Mouse (Mus musculus) forebrain, postnatal 0 days (tissue): ENCODE measurements around the gene Nfib. TPM values are rescaled to one million over a fixed set of nuclear protein-coding genes. Genes with fewer than 3 reads are reported as not detected.
A peak's percentile ranks its signal among the peaks of the same experiment; 100 is the strongest.

ENCODE experiments used
- ATAC-seq: fragments of 200-750 bp; cut with Nextera tagmentation; 2 replicates; pipeline ENCODE4 v1.8.0; 2017; ENCODE audit warnings: mild to moderate bottlenecking, moderate library complexity
- DNase-seq: peaks from one replicate; pipeline ENCODE4 v3.0.0-alpha.2; 2015
- H3K27ac ChIP-seq: fragments of 300-500 bp; sonication (generic); 2 replicates; pipeline ENCODE4 v1.5.1; 2014; ENCODE audit warnings: low read depth, mild to moderate bottlenecking, antibody characterized with exemption, low read length, moderate library complexity, mixed read lengths
- H3K27me3 ChIP-seq: fragments of 300-500 bp; sonication (generic); 2 replicates; pipeline ENCODE4 v1.6.1; 2014; ENCODE audit warnings: mild to moderate bottlenecking, low read length, mixed read lengths; ENCODE audit not compliant: insufficient read depth
- H3K36me3 ChIP-seq: fragments of 300-500 bp; sonication (generic); 2 replicates; pipeline ENCODE4 v1.6.1; 2014; ENCODE audit warnings: mild to moderate bottlenecking, moderate library complexity; ENCODE audit not compliant: insufficient read depth
- H3K4me1 ChIP-seq: fragments of 300-500 bp; sonication (generic); 2 replicates; pipeline ENCODE4 v1.6.1; 2014; ENCODE audit warnings: antibody characterized with exemption; ENCODE audit not compliant: insufficient read depth
- H3K4me2 ChIP-seq: fragments of 300-500 bp; sonication (generic); 2 replicates; pipeline ENCODE4 v1.6.1; 2014; ENCODE audit warnings: low read depth, mild to moderate bottlenecking, moderate library complexity
- H3K4me3 ChIP-seq: fragments of 300-500 bp; sonication (generic); 2 replicates; pipeline ENCODE4 v1.5.1; 2014; ENCODE audit warnings: low read depth, low read length, mixed read lengths
- H3K9ac ChIP-seq: fragments of 300-500 bp; sonication (generic); 2 replicates; pipeline ENCODE4 v1.6.1; 2014; ENCODE audit warnings: mild to moderate bottlenecking
- H3K9me3 ChIP-seq: fragments of 300-500 bp; sonication (generic); 2 replicates; pipeline ENCODE4 v1.6.1; 2016; ENCODE audit warnings: low read length
- CTCF ChIP-seq: sonication (generic); IDR thresholded peaks from 2 replicates; pipeline ENCODE4 v1.5.1; 2016; ENCODE audit warnings: antibody characterized with exemption, control low read depth, low read depth
- WGBS: fragments of 180-500 bp; shearing (Covaris S2); extraction: QIAGEN DNeasy Blood & Tissue Kit; methylation state at CpG from one replicate; pipeline ENCODE4 v1.1.7; 2014; 5-methylcytosine and 5-hydroxymethylcytosine counted together
- polyA plus RNA-seq: library from polyadenylated mRNA; unstranded; fragments of >200 nt; fragmentation: Nextera tagmentation; extraction: Ambion mirVana; gene quantifications from 2 replicates; pipeline ENCODE4 v1.2.1, GENCODE M21; 2015
- total RNA-seq: library from RNA; depleted of rRNA; stranded (reverse); fragments of >200 nt; gene quantifications from 2 replicates; pipeline ENCODE4 v1.2.3, GENCODE M21; 2014

Nfib gene
- total and polyA plus RNA-seq, 2 experiments from 2014 or later = 69.0 to 135 TPM

DNA sequence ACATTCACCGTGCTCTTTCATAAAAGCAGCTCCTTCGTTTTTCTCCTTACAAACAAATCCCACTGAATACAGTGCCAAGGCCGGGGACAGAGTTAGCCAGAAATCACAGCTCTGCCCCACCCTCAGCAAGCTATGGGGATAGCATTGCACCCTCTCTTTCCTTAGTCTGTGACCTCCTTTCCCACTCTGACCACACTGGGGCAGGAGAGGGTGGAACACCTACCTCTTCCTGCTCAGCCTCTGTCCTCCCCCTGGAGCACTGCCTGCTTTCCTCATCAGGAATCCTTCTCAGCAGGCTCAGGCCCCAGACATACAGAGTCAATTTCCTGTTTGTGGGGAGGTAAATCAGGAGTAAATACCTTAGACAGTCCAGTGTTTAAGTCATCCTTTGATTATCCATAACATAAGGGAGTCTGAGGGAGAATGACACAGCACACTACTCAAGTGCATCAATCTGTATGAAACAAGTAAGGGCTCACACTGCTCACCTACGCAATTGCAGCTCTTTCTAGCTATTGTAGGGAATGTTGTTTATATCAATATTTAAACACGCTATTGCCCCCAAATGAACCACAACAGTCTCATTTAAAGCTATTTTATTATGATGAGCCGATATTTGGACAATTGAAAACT lies 41.7 kb downstream of the Nfib start:
- Histone ChIP-seq H3K4me2 (no peak overlapping the region), H3K9me3 (no peaks in the 10 kb centered on the region), H3K9ac (no peak overlapping the region), H3K4me3 (no peak overlapping the region), H3K36me3 (no peaks in the 10 kb centered on the region), H3K27me3 (no peaks in the 10 kb centered on the region), H3K4me1 (no peaks in the 10 kb centered on the region), H3K27ac (no peak overlapping the region)
- peak; percentile 35; the same call in 1 of the 2 replicates for TF ChIP-seq CTCF
- WGBS = 52% methylated on average over 6 of the region's 6 CpGs
- no peak for DNase-seq
- ATAC-seq = peak; percentile 47

DNA sequence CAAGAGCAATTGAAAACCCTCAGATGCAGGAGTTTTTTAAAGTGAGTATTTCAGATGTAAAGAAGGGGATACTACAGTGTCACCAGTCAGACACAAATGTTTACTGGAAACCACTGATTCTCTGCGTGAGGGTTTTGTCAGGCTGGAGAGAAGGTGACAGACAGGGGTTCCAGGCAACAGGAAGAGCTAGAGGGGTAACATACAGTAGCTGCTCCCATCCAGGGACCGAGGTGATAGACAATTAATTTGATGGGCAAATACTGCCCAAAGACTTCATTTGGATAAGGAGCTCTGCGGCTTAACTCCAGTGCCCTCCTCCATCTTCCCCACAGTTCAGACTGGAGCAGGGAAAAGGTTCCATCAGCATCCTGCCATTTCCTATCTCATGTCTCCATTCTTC lies 42.9 kb downstream of the Nfib start:
- Histone ChIP-seq H3K4me1 (no peaks in the 10 kb centered on the region), H3K9ac (no peak overlapping the region), H3K36me3 (no peaks in the 10 kb centered on the region), H3K4me2 (no peak overlapping the region), H3K27me3 (no peaks in the 10 kb centered on the region), H3K4me3 (no peak overlapping the region), H3K27ac (no peak overlapping the region), H3K9me3 (no peaks in the 10 kb centered on the region)
- 42% methylated on average over 3 of the region's 3 CpGs for WGBS
- TF ChIP-seq CTCF = no peak
- ATAC-seq (no peak), DNase-seq (no peak)

DNA sequence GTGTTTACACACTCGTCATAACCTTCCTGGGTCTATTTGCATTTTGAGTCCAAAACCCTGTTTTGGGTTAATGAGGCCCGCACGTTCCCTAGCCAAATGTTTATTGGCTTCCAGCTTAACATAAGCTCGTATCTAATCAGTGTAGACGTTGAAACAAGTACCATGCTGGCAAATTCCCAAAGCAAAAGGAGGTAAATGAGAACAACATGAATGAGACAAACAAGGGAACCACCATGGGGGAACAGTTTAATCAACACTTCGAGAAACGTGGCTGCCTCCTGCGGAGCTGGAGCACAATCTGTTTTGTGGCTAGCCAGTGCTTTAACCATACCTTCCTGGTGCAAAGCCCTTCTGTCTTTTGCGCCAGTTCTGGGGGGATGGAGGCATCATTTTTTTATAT lies 43.3 kb downstream of the Nfib start:
- H3K36me3 ChIP-seq = no peaks in the 10 kb centered on the region
- H3K4me2 ChIP-seq = no peak overlapping the region
- DNase-seq (peak; percentile 39), ATAC-seq (peak; percentile 58)
- no peaks in the 10 kb centered on the region for H3K27me3 ChIP-seq
- 12% methylated on average over 9 of the region's 9 CpGs for WGBS
- no peak overlapping the region for H3K4me3 ChIP-seq
- TF ChIP-seq CTCF = no peak
- H3K27ac ChIP-seq = no peak overlapping the region
- no peaks in the 10 kb centered on the region for H3K9me3 ChIP-seq
- H3K4me1 ChIP-seq = no peaks in the 10 kb centered on the region
- no peak overlapping the region for H3K9ac ChIP-seq

DNA sequence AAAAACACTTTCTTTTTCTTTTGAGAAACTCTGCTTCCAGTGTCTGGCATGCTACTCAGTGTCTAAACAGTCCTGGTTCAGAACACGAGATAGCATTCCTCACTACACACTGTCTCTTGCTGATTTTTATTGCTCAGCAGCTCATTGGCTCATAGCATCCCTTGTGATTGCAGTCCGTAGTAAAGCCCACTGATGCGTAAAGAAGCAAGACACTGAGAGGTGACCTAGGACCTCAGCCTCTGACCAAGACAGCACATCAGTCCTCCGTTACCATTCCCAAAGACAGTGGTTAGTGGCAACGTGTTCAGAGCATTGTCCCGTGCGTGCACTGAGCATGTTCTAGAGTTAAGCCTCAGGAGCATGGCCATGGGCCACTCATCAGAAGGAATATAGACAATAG lies 44.3 kb downstream of the Nfib start:
- Histone ChIP-seq H3K4me1 (no peaks in the 10 kb centered on the region), H3K4me2 (no peak overlapping the region), H3K36me3 (no peaks in the 10 kb centered on the region), H3K9ac (no peak overlapping the region), H3K27me3 (no peaks in the 10 kb centered on the region), H3K9me3 (no peaks in the 10 kb centered on the region), H3K4me3 (no peak overlapping the region), H3K27ac (no peak overlapping the region)
- ATAC-seq (no peak), DNase-seq (no peak)
- WGBS = 87% methylated on average over 7 of the region's 7 CpGs
- TF ChIP-seq CTCF = no peak

DNA sequence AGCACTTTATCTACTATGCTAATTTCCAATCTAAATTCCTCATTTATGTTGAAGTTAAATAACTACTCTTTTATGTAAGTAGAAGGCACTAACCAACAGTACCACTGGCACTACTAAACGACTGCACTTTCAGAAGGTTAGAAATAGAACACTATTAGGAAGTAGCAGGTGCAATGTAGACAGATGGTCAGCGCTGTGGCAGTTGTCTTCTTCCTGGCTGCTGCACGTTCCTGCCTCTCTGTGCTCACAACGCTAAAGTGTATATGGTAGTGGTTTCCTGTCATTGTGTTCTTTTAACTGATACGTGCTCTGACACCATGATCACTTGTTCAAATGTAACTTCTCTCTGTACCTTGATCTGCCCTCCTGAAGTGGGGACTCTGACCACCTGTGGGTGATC lies 59.9 kb downstream of the Nfib start:
- no peak overlapping the region for H3K9ac ChIP-seq
- no peaks in the 10 kb centered on the region for H3K4me1 ChIP-seq
- no peak for TF ChIP-seq CTCF
- H3K27ac ChIP-seq = no peak overlapping the region
- WGBS = 76% methylated on average over 5 of the region's 5 CpGs
- DNase-seq (no peak), ATAC-seq (no peak)
- no peaks in the 10 kb centered on the region for H3K27me3 ChIP-seq
- no peak overlapping the region for H3K4me3 ChIP-seq
- no peaks in the 10 kb centered on the region for H3K9me3 ChIP-seq
- no peak overlapping the region for H3K4me2 ChIP-seq
- no peaks in the 10 kb centered on the region for H3K36me3 ChIP-seq

DNA sequence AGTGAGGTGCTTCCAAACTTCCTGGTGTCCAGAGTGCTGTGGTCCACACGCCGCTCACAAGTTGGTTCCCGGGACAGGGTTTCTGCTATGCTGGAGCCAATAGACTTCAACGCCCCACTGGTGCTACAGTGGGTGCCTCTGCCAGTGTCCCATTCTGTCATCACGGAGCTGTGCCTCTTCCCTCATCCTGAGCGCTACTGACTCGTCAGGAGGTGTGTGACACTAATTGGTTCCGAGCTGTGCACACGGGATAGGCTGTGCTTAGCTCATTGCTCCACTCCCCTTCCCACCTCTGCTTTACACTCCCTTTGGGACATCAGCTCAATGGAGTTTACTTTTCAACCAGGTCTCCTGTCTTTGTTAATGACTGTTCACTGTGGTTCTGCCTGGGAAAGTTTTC lies 60.8 kb downstream of the Nfib start:
- ATAC-seq (peak; percentile 76; the same call in 1 of the 2 replicates), DNase-seq (no peak)
- WGBS = 44% methylated on average over 9 of the region's 9 CpGs
- TF ChIP-seq CTCF = no peak
- Histone ChIP-seq H3K36me3 (no peaks in the 10 kb centered on the region), H3K4me2 (no peak overlapping the region), H3K4me1 (no peaks in the 10 kb centered on the region), H3K27ac (no peak overlapping the region), H3K27me3 (no peaks in the 10 kb centered on the region), H3K4me3 (no peak overlapping the region), H3K9ac (no peak overlapping the region), H3K9me3 (no peaks in the 10 kb centered on the region)

DNA sequence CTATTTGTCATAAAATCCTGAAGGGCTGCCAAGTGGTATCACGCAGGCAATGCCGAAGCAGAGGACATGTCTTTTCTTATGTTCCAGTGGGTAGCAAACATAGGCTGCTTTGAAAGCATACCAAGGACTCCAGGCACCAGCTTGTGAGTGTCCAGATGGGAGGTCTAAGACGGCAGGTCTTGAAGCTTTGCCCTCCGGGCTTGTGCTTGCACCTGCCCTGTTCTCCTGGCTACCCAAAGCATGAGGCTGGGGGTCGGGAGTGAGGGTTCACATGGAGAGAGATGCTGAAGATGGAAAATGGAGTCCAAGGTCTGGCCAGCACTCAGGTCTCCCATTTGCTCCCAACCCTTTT lies 61.8 kb downstream of the Nfib start:
- DNase-seq (no peak), ATAC-seq (no peak)
- H3K4me1 ChIP-seq = no peaks in the 10 kb centered on the region

More for the DNA sequence above, 61.8 kb downstream of the Nfib start:
- no peak overlapping the region for H3K4me3 ChIP-seq
- H3K27me3 ChIP-seq = no peaks in the 10 kb centered on the region
- H3K27ac ChIP-seq = no peak overlapping the region
- no peak overlapping the region for H3K4me2 ChIP-seq
- 49% methylated on average over 5 of the region's 5 CpGs for WGBS
- H3K9me3 ChIP-seq = no peaks in the 10 kb centered on the region
- H3K36me3 ChIP-seq = no peaks in the 10 kb centered on the region
- TF ChIP-seq CTCF = no peak
- H3K9ac ChIP-seq = no peak overlapping the region
